Mouse (Mus musculus) heart, embryonic 12.5 days (tissue): ENCODE data around the gene Tcf7l1. TPM values are rescaled to one million over a fixed set of nuclear protein-coding genes. Genes with fewer than 3 reads are reported as not detected.
A peak's percentile ranks its signal among the peaks of the same experiment; 100 is the strongest.

Experiments used
- ATAC-seq: fragments of 200-750 bp; cut with Nextera tagmentation; 2 replicates; pipeline ENCODE4 v1.8.0; 2017; ENCODE audit warnings: moderate TSS enrichment, moderate library complexity; ENCODE audit not compliant: insufficient number of reproducible peaks, low FRiP score
- H3K27ac ChIP-seq: fragments of 300-500 bp; sonication (generic); 2 replicates; pipeline ENCODE4 v1.5.1; 2016; ENCODE audit warnings: mild to moderate bottlenecking, moderate library complexity; ENCODE audit not compliant: poor library complexity, severe bottlenecking
- H3K27me3 ChIP-seq: fragments of 300-500 bp; sonication (generic); replicated peaks from 2 replicates; pipeline ENCODE4 v1.6.1; 2016; ENCODE audit warnings: mild to moderate bottlenecking, moderate library complexity
- H3K36me3 ChIP-seq: fragments of 300-500 bp; sonication (generic); 2 replicates; pipeline ENCODE4 v1.6.1; 2016; ENCODE audit warnings: mild to moderate bottlenecking, moderate library complexity
- H3K4me1 ChIP-seq: fragments of 300-500 bp; sonication (generic); replicated peaks from 2 replicates; pipeline ENCODE4 v1.6.1; 2016; ENCODE audit warnings: mild to moderate bottlenecking
- H3K4me2 ChIP-seq: fragments of 300-500 bp; sonication (generic); 2 replicates; pipeline ENCODE4 v1.6.1; 2016; ENCODE audit warnings: mild to moderate bottlenecking, moderate library complexity
- H3K4me3 ChIP-seq: fragments of 300-500 bp; sonication (generic); 2 replicates; pipeline ENCODE4 v1.5.1; 2016; ENCODE audit warnings: mild to moderate bottlenecking
- H3K9ac ChIP-seq: fragments of 300-500 bp; sonication (generic); 2 replicates; pipeline ENCODE4 v1.6.1; 2016; ENCODE audit warnings: mild to moderate bottlenecking, moderate library complexity
- H3K9me3 ChIP-seq: fragments of 300-500 bp; sonication (generic); replicated peaks from 2 replicates; pipeline ENCODE4 v1.6.1; 2016; ENCODE audit warnings: mild to moderate bottlenecking, moderate library complexity
- WGBS: fragments of 180-500 bp; shearing (Covaris S2); methylation state at CpG from one replicate; pipeline ENCODE4 v1.1.7; 2016; 5-methylcytosine and 5-hydroxymethylcytosine counted together
- polyA plus RNA-seq: library from polyadenylated mRNA; unstranded; fragments of >200 nt; fragmentation: Nextera tagmentation; extraction: Ambion mirVana; gene quantifications from 2 replicates; pipeline ENCODE4 v1.2.1, GENCODE M21; 2016

The Tcf7l1 gene
- polyA plus RNA-seq, 1 experiment from 2014 or later, result 18.5 TPM

DNA sequence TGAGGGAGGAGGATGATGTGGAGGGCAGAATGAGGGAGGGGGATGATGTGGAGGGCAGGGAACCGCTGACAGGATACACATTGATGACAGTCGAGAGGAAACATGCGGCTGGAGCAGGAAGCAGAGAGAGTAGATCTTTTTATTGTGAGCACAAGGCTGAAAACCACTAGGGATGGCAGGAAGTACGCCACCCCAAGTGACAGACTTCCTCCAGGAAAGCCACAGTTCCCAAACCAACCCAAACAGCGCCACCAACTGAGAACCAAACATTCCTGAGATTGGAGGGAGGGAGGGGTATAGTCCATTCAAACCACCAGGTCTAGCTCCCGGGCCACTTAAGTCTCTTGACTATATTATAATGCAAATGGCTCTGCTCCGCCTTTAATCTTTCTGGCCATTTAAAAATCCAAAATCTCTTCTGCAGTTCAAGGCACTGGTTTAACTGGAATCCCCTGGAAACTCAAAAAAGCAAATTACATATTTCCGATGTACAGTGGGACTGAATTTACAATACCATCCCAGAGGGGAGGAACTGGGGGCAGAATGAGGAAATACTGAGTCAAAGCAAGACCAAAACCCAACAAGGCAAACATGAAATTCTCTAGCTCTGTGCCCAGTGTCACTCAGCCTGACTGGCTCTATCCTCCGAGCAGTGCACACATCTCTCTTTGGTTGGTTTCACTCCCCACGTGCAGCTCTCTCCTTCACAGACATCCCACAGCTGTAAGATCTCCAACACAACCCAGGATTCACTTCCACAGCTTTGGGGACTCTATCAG is 30.6 kb downstream of the Tcf7l1 start:
- Histone ChIP-seq H3K36me3 (no peaks in the 10 kb centered on the region), H3K9me3 (no peaks in the 10 kb centered on the region), H3K4me3 (no peak overlapping the region), H3K27me3 (no peaks in the 10 kb centered on the region), H3K4me1 (peaks cover 45% of the 10 kb centered on the region), H3K4me2 (no peak overlapping the region), H3K27ac (no peak overlapping the region), H3K9ac (no peak overlapping the region)
- ATAC-seq, result no peak
- 59% methylated on average over 10 of the region's 10 CpGs for WGBS

DNA sequence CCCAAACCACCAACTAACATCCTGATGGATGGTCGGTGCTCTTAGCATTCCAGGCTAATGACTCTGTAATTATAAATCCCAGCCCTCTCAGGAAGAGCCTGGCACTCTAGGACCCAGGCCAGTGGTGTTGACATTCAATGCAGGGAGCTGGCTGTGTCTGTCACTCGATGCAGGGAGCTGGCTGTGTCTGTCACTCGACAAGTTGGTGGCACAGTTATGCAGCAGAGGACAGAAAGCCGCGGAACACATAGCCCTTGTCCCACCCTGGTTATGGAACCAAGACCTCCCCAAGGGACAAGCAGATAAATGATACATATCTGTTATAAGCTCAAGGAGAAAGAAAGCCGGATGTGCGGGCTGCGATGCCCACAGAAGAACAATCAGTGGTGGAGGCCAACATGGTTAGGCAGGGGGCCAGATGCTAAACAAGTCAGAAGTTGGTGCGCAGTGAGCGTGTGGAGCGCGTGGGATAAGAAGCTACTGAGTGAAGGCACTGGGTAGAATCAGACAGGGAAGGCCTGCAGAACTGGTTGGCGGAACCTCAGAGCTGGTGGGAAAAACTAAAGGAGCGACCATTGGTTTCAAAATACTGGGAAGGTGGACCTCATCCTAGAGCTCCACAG is 33.7 kb downstream of the Tcf7l1 start:
- Histone ChIP-seq H3K27ac (0 out of 2 replicates have a peak overlapping the region, but pooled peaks have one; percentile 31), H3K4me3 (no peak overlapping the region), H3K27me3 (no peaks in the 10 kb centered on the region), H3K4me1 (peaks cover 39% of the 10 kb centered on the region), H3K36me3 (no peaks in the 10 kb centered on the region), H3K9ac (no peak overlapping the region), H3K9me3 (no peaks in the 10 kb centered on the region), H3K4me2 (peak overlapping the region; percentile 27; the same call in 1 of the 2 replicates)
- 44% methylated on average over 14 of the region's 14 CpGs for WGBS
- no peak for ATAC-seq

DNA sequence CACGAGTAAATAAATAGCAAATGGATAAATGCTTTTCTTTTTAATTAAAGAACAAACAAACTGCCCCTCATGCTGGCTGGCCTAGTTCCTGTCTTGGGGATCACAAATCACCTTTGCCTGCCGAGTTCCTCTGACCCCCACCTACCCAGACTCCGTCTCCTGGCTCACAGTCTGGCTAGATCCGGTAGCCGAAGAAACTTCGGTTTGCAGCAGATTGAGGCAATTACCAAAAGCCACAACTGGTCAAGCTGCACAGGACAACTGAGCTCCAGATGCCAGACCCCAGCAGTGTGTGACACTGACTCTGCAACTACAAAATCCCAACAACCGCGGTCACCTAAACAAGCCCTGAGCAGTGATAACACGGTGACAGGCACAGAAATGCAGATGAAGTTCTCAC is 34.8 kb downstream of the Tcf7l1 start:
- ATAC-seq, result no peak
- Histone ChIP-seq H3K36me3 (no peaks in the 10 kb centered on the region), H3K4me3 (no peak overlapping the region), H3K27ac (no peak overlapping the region), H3K4me1 (peaks cover 40% of the 10 kb centered on the region), H3K9ac (no peak overlapping the region), H3K4me2 (no peak overlapping the region), H3K27me3 (no peaks in the 10 kb centered on the region), H3K9me3 (no peaks in the 10 kb centered on the region)
- 31% methylated on average over 9 of the region's 9 CpGs for WGBS

DNA sequence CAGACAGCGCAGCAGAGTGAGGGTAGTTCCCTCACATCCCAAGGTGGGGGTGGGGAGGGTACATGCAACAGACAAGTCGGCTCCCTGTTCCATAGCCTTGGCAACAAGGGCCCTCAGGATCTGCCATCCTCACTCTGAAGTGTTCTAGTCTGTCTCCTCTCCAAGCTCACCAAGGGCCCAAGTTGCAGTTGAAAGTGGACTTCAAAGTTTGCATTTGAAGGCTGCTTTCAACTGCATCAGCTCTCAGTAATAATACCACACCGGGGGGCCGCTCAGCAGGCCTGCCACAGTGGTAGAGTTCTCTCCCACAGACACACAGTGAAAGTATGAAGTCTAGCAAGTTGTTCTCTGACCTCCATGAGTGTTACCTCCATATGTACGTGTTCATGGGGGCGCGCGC is 35.3 kb downstream of the Tcf7l1 start:
- H3K9me3 ChIP-seq, result no peaks in the 10 kb centered on the region
- H3K36me3 ChIP-seq, result no peaks in the 10 kb centered on the region
- no peak overlapping the region for H3K9ac ChIP-seq
- 81% methylated on average over 8 of the region's 8 CpGs for WGBS
- H3K27me3 ChIP-seq, result no peaks in the 10 kb centered on the region
- H3K4me3 ChIP-seq, result no peak overlapping the region
- H3K4me1 ChIP-seq, result peaks cover 42% of the 10 kb centered on the region
- H3K27ac ChIP-seq, result no peak overlapping the region
- H3K4me2 ChIP-seq, result no peak overlapping the region
- no peak for ATAC-seq

DNA sequence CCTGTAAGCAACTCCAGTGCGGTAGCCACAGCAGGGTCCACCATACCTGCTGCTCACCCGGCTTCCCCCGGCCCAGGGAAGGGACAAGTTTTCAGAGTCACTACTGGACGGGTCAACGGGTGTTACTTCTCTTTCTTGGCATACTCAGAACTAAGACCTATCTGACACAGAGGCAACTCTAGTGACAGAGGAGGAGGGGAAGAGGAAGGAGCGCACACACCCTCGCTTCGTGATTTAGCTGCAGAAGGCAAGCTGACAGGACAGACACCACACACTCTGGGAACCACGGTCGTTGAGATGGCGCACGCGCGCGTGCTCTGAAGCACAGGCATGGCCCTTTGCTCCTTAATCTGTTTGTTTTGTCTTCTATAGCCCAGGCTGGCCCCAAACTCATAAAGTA is 36.2 kb downstream of the Tcf7l1 start:
- Histone ChIP-seq H3K36me3 (no peaks in the 10 kb centered on the region), H3K4me2 (no peak overlapping the region), H3K4me1 (peaks cover 52% of the 10 kb centered on the region), H3K9me3 (no peaks in the 10 kb centered on the region), H3K27ac (no peak overlapping the region), H3K4me3 (no peak overlapping the region), H3K27me3 (no peaks in the 10 kb centered on the region), H3K9ac (no peak overlapping the region)
- 80% methylated on average over 15 of the region's 15 CpGs for WGBS
- no peak for ATAC-seq

DNA sequence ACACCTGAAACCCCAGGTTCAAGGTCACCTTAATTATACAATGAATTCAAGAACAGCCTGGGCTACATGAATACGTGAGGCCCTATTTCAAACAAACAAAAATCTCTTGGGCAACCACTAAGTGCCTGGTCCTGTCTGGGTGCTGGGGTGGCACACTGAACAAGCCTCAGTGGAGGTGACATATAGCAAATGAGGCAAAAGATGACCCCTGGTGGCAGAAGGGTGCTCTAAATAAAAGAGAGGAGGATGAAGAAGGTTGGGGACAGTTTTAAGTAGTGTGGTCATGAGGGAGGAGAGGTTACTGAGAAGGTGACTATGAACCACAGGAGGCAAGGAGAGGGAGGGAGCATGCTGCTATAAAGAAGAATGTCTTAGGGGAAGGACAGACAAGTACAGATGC is 37.8 kb downstream of the Tcf7l1 start:
- no peak overlapping the region for H3K27ac ChIP-seq
- 80% methylated on average over 1 of the region's 1 CpGs for WGBS
- no peaks in the 10 kb centered on the region for H3K27me3 ChIP-seq
- H3K36me3 ChIP-seq, result no peaks in the 10 kb centered on the region
- no peak overlapping the region for H3K9ac ChIP-seq
- peaks cover 61% of the 10 kb centered on the region for H3K4me1 ChIP-seq
- H3K9me3 ChIP-seq, result no peaks in the 10 kb centered on the region
- ATAC-seq, result no peak
- no peak overlapping the region for H3K4me2 ChIP-seq
- H3K4me3 ChIP-seq, result no peak overlapping the region

DNA sequence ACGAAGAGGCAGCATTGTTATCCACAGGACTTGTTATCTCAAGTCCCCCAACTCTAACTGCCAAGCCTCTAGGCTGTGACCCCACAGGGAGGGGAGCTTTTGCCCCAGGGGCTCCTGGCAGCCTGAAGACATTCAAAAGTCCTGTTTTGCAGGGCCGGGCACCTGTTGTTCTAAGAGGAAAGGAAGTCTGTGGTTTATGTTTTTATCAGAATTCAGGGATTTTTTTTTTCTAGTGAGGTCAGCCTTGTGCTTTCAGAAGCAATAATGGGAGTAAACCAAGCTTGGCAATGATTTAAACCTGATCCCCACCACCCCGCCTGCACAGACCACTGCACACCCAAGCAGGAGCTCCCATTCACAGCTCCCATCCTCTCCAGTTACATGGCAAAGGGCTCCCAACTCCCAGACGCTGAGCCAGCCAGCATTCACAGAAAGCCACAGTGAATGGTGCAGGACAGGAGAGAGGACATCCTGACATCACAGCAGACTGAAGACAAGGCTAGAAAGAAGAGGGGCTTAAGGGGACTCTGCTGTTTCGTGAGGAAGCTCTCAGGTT is 40.1 kb downstream of the Tcf7l1 start:
- H3K4me3 ChIP-seq, result no peak overlapping the region
- no peaks in the 10 kb centered on the region for H3K9me3 ChIP-seq
- peak overlapping the region; percentile 49; the same call in 1 of the 2 replicates for H3K27ac ChIP-seq
- H3K9ac ChIP-seq, result no peak overlapping the region
- peak overlapping the region; percentile 24 for H3K4me2 ChIP-seq
- H3K36me3 ChIP-seq, result no peaks in the 10 kb centered on the region
- ATAC-seq, result no peak
- no peaks in the 10 kb centered on the region for H3K27me3 ChIP-seq
- peaks cover 52% of the 10 kb centered on the region for H3K4me1 ChIP-seq
- 16% methylated on average over 5 of the region's 5 CpGs for WGBS

DNA sequence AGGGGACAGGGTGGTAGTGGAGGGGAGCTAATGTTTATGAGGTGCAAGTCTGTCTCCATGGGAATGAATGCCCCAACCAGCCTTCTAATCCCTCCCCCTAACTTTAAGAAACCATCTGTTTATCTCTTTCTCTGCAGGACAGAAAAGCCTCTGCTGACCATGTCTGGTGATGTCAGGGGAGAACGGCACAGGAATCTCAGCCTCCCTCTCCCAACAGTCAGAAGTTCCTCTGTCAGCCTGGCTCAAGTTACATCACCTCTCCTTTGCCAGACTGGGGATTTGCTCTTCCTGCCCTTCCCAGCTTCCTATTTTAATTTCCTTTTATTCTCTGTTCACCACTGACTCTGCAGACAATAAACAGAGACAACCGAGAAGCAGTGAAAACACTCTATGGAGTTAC is 40.6 kb downstream of the Tcf7l1 start:
- H3K9me3 ChIP-seq, result no peaks in the 10 kb centered on the region
- peaks cover 54% of the 10 kb centered on the region for H3K4me1 ChIP-seq
- peak overlapping the region; percentile 49; the same call in 1 of the 2 replicates for H3K27ac ChIP-seq
- ATAC-seq, result peak; percentile 64
- H3K27me3 ChIP-seq, result no peaks in the 10 kb centered on the region
- H3K9ac ChIP-seq, result no peak overlapping the region
- H3K4me2 ChIP-seq, result peak overlapping the region; percentile 24
- no peak overlapping the region for H3K4me3 ChIP-seq
- H3K36me3 ChIP-seq, result no peaks in the 10 kb centered on the region
- 7% methylated on average over 2 of the region's 2 CpGs for WGBS

DNA sequence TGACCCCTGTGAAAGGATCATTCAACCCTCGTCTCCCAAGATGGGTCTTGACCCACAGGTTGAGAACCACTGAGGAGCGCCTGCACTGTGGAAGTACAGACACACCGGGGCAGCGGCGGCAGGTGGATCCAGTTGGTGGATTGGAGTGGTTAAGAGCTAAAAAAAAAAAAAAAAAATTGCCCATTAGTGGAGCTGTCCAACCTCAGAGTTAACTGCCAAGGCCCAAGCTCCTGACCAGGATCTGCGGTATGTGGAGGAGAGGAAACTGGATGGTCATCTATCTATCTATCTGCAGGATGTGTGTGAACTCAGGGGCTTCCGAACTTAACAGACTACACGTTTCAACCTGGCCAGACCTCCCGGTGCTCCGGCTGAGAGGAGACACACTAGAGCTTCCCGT is 41.2 kb downstream of the Tcf7l1 start:
- Histone ChIP-seq H3K36me3 (no peaks in the 10 kb centered on the region), H3K27me3 (no peaks in the 10 kb centered on the region), H3K4me1 (peaks cover 53% of the 10 kb centered on the region), H3K4me3 (no peak overlapping the region), H3K4me2 (no peak overlapping the region), H3K27ac (no peak overlapping the region), H3K9me3 (no peaks in the 10 kb centered on the region), H3K9ac (no peak overlapping the region)
- 57% methylated on average over 11 of the region's 11 CpGs for WGBS
- ATAC-seq, result no peak

DNA sequence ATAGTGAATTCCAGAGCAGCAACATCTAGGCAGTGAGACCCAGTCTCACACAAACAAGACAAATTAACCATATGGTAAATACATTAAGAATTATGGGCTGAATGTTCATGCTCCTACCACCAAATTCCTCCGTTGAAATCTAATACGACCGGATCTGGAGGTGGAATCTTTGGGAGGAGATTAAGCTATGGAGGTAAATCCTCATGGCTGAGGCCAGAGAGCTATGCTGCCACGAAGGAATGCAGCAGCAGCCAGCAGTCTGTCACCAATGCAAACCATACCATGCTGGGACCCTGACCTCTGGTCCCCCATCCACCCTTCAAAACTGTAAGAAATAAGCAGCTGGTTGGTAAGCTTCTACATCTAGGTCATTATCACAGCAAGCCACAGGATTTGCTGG is 41.9 kb downstream of the Tcf7l1 start:
- no peak overlapping the region for H3K4me2 ChIP-seq
- no peaks in the 10 kb centered on the region for H3K36me3 ChIP-seq
- H3K27me3 ChIP-seq, result no peaks in the 10 kb centered on the region
- peaks cover 53% of the 10 kb centered on the region for H3K4me1 ChIP-seq
- ATAC-seq, result no peak
- H3K4me3 ChIP-seq, result no peak overlapping the region
- H3K9me3 ChIP-seq, result no peaks in the 10 kb centered on the region
- no peak overlapping the region for H3K9ac ChIP-seq
- no peak overlapping the region for H3K27ac ChIP-seq
- WGBS, result 49% methylated on average over 4 of the region's 4 CpGs

DNA sequence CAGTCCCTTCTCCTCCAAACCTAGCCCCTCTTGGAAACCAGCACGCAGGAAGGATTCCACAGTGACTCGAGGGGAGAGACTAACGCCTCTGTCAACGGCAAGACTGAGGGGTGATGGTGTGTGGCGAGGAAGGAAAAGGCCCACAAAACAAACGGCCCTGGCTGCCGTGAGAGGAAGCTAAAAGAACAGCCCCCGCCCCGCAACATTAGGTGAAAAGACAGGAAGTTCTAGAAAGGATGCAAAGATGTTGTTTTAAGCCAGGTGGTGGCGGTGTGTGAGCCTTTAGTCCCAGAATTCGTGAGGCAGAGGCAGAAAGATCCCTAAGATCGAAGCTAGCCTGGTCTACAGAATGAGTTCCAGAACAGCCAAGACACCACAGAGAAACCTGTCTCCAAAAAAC is 43.3 kb downstream of the Tcf7l1 start:
- Histone ChIP-seq H3K4me1 (peaks cover 67% of the 10 kb centered on the region), H3K9me3 (no peaks in the 10 kb centered on the region), H3K4me3 (no peak overlapping the region), H3K27ac (no peak overlapping the region), H3K4me2 (no peak overlapping the region), H3K36me3 (no peaks in the 10 kb centered on the region), H3K9ac (no peak overlapping the region), H3K27me3 (no peaks in the 10 kb centered on the region)
- ATAC-seq, result no peak
- whole genome bisulfite sequencing, result 60% methylated on average over 12 of the region's 12 CpGs
